Mouse (Mus musculus) E14TG2a.4 (cell line): ENCODE measurements around the gene Slc9a1.
A peak's percentile ranks its signal among the peaks of the same experiment; 100 is the strongest.

Experiments
- CTCF ChIP-seq: conservative IDR thresholded peaks from 2 replicates; pipeline ENCODE4 v1.5.1; 2014; ENCODE audit warnings: low read length
- POU5F1 ChIP-seq: IDR thresholded peaks from 2 replicates; pipeline ENCODE4 v1.6.1; 2014; ENCODE audit warnings: low read length, borderline replicate concordance

DNA sequence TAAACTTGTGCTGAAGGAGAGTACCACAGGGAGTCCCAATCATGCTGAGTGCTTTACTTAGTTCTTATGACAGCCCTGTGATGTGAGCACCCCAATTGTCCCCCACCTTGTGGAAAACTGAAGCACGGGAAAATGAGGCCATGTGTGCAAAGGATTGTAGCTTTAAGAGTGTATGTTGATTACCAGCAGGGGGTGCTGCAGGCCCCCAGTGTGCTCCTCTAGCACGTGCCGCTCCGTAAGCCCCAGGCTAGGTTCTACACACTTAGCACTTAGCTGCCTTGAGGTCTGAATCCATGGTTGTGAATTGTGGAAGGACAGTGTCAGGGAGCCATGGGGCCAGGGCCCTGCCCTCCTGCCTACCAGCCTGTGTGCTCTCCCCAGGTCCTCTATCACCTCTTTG is 45.4 kb downstream of the Slc9a1 start:
- no peak for TF ChIP-seq POU5F1
- TF ChIP-seq CTCF: peak; percentile 43
